Mouse (Mus musculus): ENCODE results near the gene Mrtfa. TPM values are rescaled to one million over a fixed set of nuclear protein-coding genes. Genes with fewer than 3 reads are reported as not detected.

Mrtfa gene
- polyA plus RNA-seq, 1 experiment from 2014 or later: 21.2 TPM

GRCm38 (mm10) chr15:81167831-81168230, 22.7 kb downstream of the Mrtfa start:
- Histone ChIP-seq H3K4me3 (no peak overlapping the region), H3K36me3 (ENCODE audit: poor library complexity, severe bottlenecking) (no peaks in the 10 kb centered on the region), H3K27ac (no peak overlapping the region), H3K27me3 (no peaks in the 10 kb centered on the region), H3K4me1 (no peaks in the 10 kb centered on the region), H3K9me3 (replicated peaks) (no peaks in the 10 kb centered on the region), H3K4me2 (no peak overlapping the region), H3K9ac (no peak overlapping the region)
- no peak for ATAC-seq
- 93% methylated on average over 10 of the region's 10 CpGs for WGBS

GRCm38 (mm10) chr15:81166291-81166690, 24.3 kb downstream of the Mrtfa start:
- Histone ChIP-seq H3K27ac (no peak overlapping the region), H3K4me2 (no peak overlapping the region), H3K9me3 (replicated peaks) (no peaks in the 10 kb centered on the region), H3K9ac (no peak overlapping the region), H3K4me1 (no peaks in the 10 kb centered on the region), H3K4me3 (no peak overlapping the region), H3K36me3 (ENCODE audit: poor library complexity, severe bottlenecking) (no peaks in the 10 kb centered on the region), H3K27me3 (no peaks in the 10 kb centered on the region)
- no peak for ATAC-seq
- WGBS: 92% methylated on average over 5 of the region's 5 CpGs

DNA sequence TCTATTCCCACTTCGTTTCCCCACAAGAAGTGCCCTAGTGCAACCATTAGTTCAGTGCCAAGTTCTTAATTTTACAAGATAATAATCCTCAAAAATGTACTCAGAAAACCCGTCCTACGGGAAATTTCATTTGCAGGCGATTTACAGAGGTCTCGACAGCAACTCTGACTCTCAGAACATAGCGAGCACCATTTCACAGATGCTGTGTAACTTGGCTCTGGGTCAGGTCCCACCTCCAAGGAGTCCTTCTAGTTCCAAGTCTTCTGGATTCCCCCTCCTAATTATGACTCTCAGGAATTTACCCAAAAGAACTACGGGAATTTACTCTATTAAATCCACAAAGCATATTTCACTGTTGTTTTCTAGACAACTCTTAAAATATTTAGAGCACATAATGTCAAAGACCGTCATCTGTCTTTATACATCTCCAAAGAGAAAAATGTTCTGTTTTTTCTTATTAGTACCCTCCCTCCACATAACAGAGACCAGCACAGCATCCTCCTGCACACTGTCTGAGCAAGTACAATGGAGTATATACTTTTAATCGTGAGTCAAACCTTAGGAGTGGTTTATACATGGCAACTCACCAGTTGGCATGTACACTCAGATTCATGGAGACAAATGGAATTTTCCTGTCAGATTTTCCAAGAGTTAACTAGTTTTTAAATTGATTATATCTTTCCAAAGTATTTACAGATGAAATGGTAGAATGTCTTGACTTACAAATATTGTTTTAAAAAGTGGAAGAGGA, 25.8 kb downstream of the Mrtfa start:
- Histone ChIP-seq H3K9me3 (replicated peaks) (no peaks in the 10 kb centered on the region), H3K4me3 (no peak overlapping the region), H3K27ac (no peak overlapping the region), H3K4me1 (no peaks in the 10 kb centered on the region), H3K27me3 (no peaks in the 10 kb centered on the region), H3K36me3 (ENCODE audit: poor library complexity, severe bottlenecking) (no peaks in the 10 kb centered on the region), H3K4me2 (no peak overlapping the region), H3K9ac (no peak overlapping the region)
- 81% methylated on average over 9 of the region's 9 CpGs for WGBS
- ATAC-seq: no peak

DNA sequence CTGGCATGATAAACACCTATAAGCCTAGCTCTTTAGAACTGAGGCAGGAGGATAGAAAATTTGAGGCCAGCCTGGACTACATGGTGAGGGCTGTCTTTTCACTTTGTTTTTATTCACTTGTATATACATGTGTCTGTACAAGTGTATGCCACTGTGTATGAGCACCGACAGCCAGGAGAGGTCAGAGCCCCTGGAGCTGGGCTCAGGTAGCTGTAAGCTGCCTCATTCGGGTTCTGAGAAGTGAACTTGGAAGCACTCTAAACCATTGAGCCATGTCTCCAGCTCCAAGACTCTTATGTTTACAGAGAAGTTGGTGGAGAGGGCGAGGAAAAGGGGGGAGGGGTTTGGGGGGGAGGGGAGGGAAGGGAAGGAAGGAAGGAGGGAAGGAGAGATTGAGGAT, 29.0 kb downstream of the Mrtfa start:
- Histone ChIP-seq H3K27ac (no peak overlapping the region), H3K4me1 (no peaks in the 10 kb centered on the region), H3K36me3 (ENCODE audit: poor library complexity, severe bottlenecking) (no peaks in the 10 kb centered on the region), H3K27me3 (no peaks in the 10 kb centered on the region), H3K4me3 (no peak overlapping the region), H3K9ac (no peak overlapping the region), H3K9me3 (replicated peaks) (no peaks in the 10 kb centered on the region), H3K4me2 (no peak overlapping the region)
- ATAC-seq: no peak
- WGBS: 92% methylated on average over 3 of the region's 3 CpGs

DNA sequence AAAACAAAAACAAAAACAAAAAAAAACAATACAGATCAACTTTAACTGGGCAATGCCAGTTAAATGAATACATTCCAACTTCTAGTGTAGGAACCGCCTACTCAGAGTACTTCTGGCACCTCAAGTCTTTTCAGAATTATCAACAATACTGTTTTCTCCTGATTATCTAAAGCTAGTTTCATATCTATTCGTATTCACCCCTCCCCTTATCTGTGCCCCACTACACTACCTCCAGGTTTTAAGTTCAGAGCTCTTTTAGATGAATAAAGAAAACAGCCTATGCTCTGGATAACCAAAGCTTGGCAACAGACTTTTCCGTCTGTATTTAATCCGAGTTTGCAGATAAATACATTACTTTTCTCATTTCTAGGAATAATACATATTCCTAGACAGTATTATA, 29.9 kb downstream of the Mrtfa start:
- H3K27me3 ChIP-seq: no peaks in the 10 kb centered on the region
- 94% methylated on average over 4 of the region's 4 CpGs for WGBS
- no peaks in the 10 kb centered on the region for H3K36me3 ChIP-seq (ENCODE audit: poor library complexity, severe bottlenecking)
- H3K4me1 ChIP-seq: no peaks in the 10 kb centered on the region
- no peak overlapping the region for H3K27ac ChIP-seq
- no peak for ATAC-seq
- no peak overlapping the region for H3K4me3 ChIP-seq
- H3K9ac ChIP-seq: no peak overlapping the region
- H3K9me3 ChIP-seq (replicated peaks): no peaks in the 10 kb centered on the region
- no peak overlapping the region for H3K4me2 ChIP-seq

DNA sequence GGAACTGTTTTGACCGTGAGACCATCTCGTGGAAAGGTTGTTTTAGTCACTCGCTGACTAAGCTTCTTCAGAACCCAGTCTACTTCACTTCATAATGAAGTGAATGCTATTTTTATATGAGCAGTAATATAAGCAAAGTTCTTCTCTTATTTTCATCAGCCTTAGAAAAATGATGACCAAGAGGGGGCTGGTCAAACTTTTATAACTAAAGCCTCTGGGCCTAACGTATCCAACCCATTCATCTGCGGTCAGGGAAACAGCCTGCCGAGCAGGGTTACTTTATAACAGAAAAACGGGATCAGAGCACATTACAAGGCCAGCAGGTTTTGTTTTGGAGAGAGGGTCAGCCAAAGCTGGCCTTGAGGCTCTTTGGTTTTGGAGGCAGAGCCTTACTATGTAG, 31.3 kb downstream of the Mrtfa start:
- ATAC-seq: no peak
- Histone ChIP-seq H3K27ac (no peak overlapping the region), H3K9ac (no peak overlapping the region), H3K27me3 (no peaks in the 10 kb centered on the region), H3K36me3 (ENCODE audit: poor library complexity, severe bottlenecking) (no peaks in the 10 kb centered on the region), H3K4me2 (no peak overlapping the region), H3K4me1 (no peaks in the 10 kb centered on the region), H3K9me3 (replicated peaks) (no peaks in the 10 kb centered on the region), H3K4me3 (no peak overlapping the region)
- WGBS: 87% methylated on average over 7 of the region's 7 CpGs

GRCm38 (mm10) chr15:81158517-81159120, 31.9 kb downstream of the Mrtfa start:
- no peak for ATAC-seq
- no peak overlapping the region for H3K4me3 ChIP-seq
- no peaks in the 10 kb centered on the region for H3K9me3 ChIP-seq (replicated peaks)
- no peaks in the 10 kb centered on the region for H3K4me1 ChIP-seq
- H3K4me2 ChIP-seq: no peak overlapping the region
- no peak overlapping the region for H3K9ac ChIP-seq
- H3K36me3 ChIP-seq (ENCODE audit: poor library complexity, severe bottlenecking): no peaks in the 10 kb centered on the region
- WGBS: 84% methylated on average over 7 of the region's 7 CpGs
- H3K27ac ChIP-seq: no peak overlapping the region
- H3K27me3 ChIP-seq: no peaks in the 10 kb centered on the region

DNA sequence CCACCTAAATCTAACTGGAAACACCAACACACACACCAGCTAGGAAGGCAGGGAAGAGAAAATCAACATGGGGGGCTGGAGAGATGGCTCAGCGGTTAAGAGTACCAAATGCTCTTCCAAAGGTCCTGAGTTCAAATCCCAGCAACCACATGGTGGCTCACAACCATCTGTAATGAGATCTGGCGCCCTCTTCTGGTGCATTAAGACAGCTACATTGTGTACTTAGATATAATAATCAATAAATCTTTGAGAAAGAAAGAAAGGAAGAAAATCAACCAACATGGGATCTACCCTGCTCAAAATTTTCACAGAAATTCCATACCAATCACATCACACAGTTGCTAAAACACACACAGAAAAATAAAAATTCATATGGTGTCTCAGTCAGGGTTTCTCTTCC, 34.1 kb downstream of the Mrtfa start:
- ATAC-seq: no peak
- H3K4me2 ChIP-seq: no peak overlapping the region
- WGBS: 79% methylated on average over 2 of the region's 2 CpGs
- no peak overlapping the region for H3K9ac ChIP-seq
- H3K27ac ChIP-seq: no peak overlapping the region
- no peaks in the 10 kb centered on the region for H3K9me3 ChIP-seq (replicated peaks)
- no peak overlapping the region for H3K4me3 ChIP-seq
- H3K4me1 ChIP-seq: no peaks in the 10 kb centered on the region
- H3K27me3 ChIP-seq: no peaks in the 10 kb centered on the region
- H3K36me3 ChIP-seq (ENCODE audit: poor library complexity, severe bottlenecking): no peaks in the 10 kb centered on the region

- 97% methylated on average over 3 of the region's 3 CpGs for WGBS
- Histone ChIP-seq H3K27ac (no peak overlapping the region), H3K4me1 (no peaks in the 10 kb centered on the region), H3K36me3 (ENCODE audit: poor library complexity, severe bottlenecking) (no peaks in the 10 kb centered on the region), H3K27me3 (no peaks in the 10 kb centered on the region), H3K4me2 (no peak overlapping the region), H3K9me3 (replicated peaks) (no peaks in the 10 kb centered on the region), H3K9ac (no peak overlapping the region), H3K4me3 (no peak overlapping the region)
- ATAC-seq: no peak
These were observed 34.7 kb downstream of the Mrtfa start for GRCm38 (mm10) chr15:81155845-81156244.

GRCm38 (mm10) chr15:81154846-81155624, 35.5 kb downstream of the Mrtfa start:
- 87% methylated on average over 2 of the region's 2 CpGs for WGBS
- Histone ChIP-seq H3K4me1 (no peaks in the 10 kb centered on the region), H3K36me3 (ENCODE audit: poor library complexity, severe bottlenecking) (no peaks in the 10 kb centered on the region), H3K9ac (no peak overlapping the region), H3K9me3 (replicated peaks) (no peaks in the 10 kb centered on the region), H3K4me2 (no peak overlapping the region), H3K27ac (no peak overlapping the region), H3K27me3 (no peaks in the 10 kb centered on the region), H3K4me3 (no peak overlapping the region)
- ATAC-seq: no peak

- no peaks in the 10 kb centered on the region for H3K27me3 ChIP-seq
- WGBS: 70% methylated on average over 11 of the region's 11 CpGs
- no peak for ATAC-seq
- no peak overlapping the region for H3K4me3 ChIP-seq
- no peak overlapping the region for H3K4me2 ChIP-seq
- peaks cover 10% of the 10 kb centered on the region; the same call in 1 of the 2 replicates for H3K4me1 ChIP-seq
- H3K36me3 ChIP-seq (ENCODE audit: poor library complexity, severe bottlenecking): no peaks in the 10 kb centered on the region
- H3K9me3 ChIP-seq (replicated peaks): no peaks in the 10 kb centered on the region
- no peak overlapping the region for H3K9ac ChIP-seq
- H3K27ac ChIP-seq: no peak overlapping the region
These were observed 48.5 kb downstream of the Mrtfa start for GRCm38 (mm10) chr15:81141956-81142576.

GRCm38 (mm10) chr15:81140004-81140403, 50.6 kb downstream of the Mrtfa start:
- no peak overlapping the region for H3K9ac ChIP-seq
- no peak overlapping the region for H3K27ac ChIP-seq
- H3K4me2 ChIP-seq: no peak overlapping the region
- no peaks in the 10 kb centered on the region for H3K9me3 ChIP-seq (replicated peaks)
- no peaks in the 10 kb centered on the region for H3K27me3 ChIP-seq
- H3K4me3 ChIP-seq: no peak overlapping the region
- ATAC-seq: no peak
- 83% methylated on average over 5 of the region's 5 CpGs for WGBS
- H3K36me3 ChIP-seq (ENCODE audit: poor library complexity, severe bottlenecking): no peaks in the 10 kb centered on the region
- H3K4me1 ChIP-seq: peaks cover 10% of the 10 kb centered on the region; the same call in 1 of the 2 replicates
